Mouse (Mus musculus): ENCODE results near the gene Srsf1.

- TF ChIP-seq CTCF (IDR thresholded peaks at IDR 0.05), result no peak
- TF ChIP-seq EP300 (IDR thresholded peaks at IDR 0.05), result no peak
Observed at GRCm38 (mm10) chr11:88049732-88050131, 2.6 kb downstream of the Srsf1 start.
